Mouse (Mus musculus) limb, embryonic 10.5 days (tissue): ENCODE data around the gene P2rx3. TPM values are rescaled to one million over a fixed set of nuclear protein-coding genes. Genes with fewer than 3 reads are reported as not detected.

Source experiments
- DNase-seq: peaks from one replicate; pipeline ENCODE4 v3.0.0-alpha.2; 2017; ENCODE audit warnings: low spot score
- H3K27ac ChIP-seq: fragments of 300-500 bp; sonication (generic); 2 replicates; pipeline ENCODE4 v1.5.1; 2016; ENCODE audit warnings: mild to moderate bottlenecking
- H3K27me3 ChIP-seq: fragments of 300-500 bp; sonication (generic); 2 replicates; pipeline ENCODE4 v1.6.1; 2016; ENCODE audit warnings: low read depth, mild to moderate bottlenecking; ENCODE audit not compliant: poor library complexity, severe bottlenecking
- H3K36me3 ChIP-seq: fragments of 300-500 bp; sonication (generic); 2 replicates; pipeline ENCODE4 v1.6.1; 2016; ENCODE audit warnings: mild to moderate bottlenecking, moderate library complexity
- H3K4me1 ChIP-seq: fragments of 300-500 bp; sonication (generic); 2 replicates; pipeline ENCODE4 v1.6.1; 2016
- H3K4me3 ChIP-seq: fragments of 300-500 bp; sonication (generic); 2 replicates; pipeline ENCODE4 v1.5.1; 2016; ENCODE audit warnings: mild to moderate bottlenecking, moderate library complexity
- H3K9me3 ChIP-seq: fragments of 300-500 bp; sonication (generic); replicated peaks from 2 replicates; pipeline ENCODE4 v1.6.1; 2016; ENCODE audit warnings: mild to moderate bottlenecking
- WGBS: fragments of 180-500 bp; shearing (Covaris S2); methylation state at CpG from one replicate; pipeline ENCODE4 v1.1.7; 2016; 5-methylcytosine and 5-hydroxymethylcytosine counted together
- polyA plus RNA-seq: library from polyadenylated mRNA; unstranded; fragments of >200 nt; fragmentation: Nextera tagmentation; extraction: Ambion mirVana; gene quantifications from 2 replicates; pipeline ENCODE4 v1.2.1, GENCODE M21; 2016

Gene P2rx3
- polyA plus RNA-seq, 1 experiment from 2014 or later = 2.8 TPM

DNA sequence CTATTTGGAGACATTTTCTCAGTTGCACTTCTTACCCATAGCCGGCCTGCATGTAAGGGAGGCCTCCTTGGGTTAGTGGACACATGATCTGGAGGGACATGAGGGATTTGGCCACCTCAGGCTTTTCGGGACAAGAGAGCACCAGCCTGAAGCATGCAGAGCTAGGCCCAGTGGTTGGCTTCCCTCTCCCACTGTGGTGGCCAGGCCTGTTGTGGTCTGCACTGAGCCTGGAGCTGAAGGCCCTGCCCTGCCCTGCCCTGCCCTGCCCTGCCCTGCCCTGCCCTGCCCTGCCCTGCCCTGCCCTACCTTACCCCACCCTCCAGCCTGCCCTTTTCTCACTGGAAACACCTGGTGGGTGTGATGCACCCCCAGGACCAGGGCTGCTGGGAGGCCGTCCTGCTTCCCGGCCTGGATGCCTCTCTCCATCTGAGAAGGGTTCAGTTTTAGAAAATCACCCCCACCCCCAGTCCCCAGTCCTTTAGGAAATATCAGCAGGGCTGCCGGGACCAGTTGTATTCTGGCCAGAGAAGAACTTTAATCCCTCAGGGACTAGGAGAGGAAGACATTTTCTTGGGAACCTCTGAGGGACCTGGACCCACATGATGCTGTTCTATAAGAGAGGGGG lies 16.0 kb upstream of the P2rx3 start:
- Histone ChIP-seq H3K4me1 (peaks cover 40% of the 10 kb centered on the region), H3K4me3 (no peak overlapping the region), H3K36me3 (peaks cover 70% of the 10 kb centered on the region), H3K27ac (no peak overlapping the region), H3K9me3 (no peaks in the 10 kb centered on the region), H3K27me3 (no peaks in the 10 kb centered on the region)
- no peak for DNase-seq
- 88% methylated on average over 5 of the region's 5 CpGs for WGBS

DNA sequence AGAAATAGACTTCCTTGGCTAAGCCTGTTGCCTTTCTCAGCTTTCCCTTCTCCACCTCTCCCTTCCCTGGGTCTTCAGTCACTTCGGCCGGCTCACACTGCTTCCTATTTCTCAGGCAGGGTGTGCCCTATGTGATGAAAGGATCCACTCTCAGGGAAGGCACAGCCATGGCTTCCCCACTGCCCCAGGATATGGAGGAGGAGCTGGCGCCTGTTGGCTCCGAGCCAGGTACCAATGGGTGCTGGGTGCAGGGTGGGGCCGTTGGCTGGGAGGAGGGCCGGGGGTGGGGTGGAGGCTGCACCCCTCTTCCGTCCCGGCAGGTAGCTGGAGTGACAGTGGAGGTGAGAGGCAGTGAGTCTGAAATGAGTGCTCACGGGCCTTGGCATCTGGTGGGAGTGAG lies 13.5 kb upstream of the P2rx3 start:
- Histone ChIP-seq H3K4me1 (peaks cover 42% of the 10 kb centered on the region), H3K9me3 (no peaks in the 10 kb centered on the region), H3K4me3 (peak overlapping the region; percentile 45), H3K27me3 (no peaks in the 10 kb centered on the region), H3K36me3 (peaks cover 60% of the 10 kb centered on the region), H3K27ac (peak overlapping the region; percentile 80)
- 50% methylated on average over 9 of the region's 9 CpGs for WGBS
- peak; percentile 42 for DNase-seq

DNA sequence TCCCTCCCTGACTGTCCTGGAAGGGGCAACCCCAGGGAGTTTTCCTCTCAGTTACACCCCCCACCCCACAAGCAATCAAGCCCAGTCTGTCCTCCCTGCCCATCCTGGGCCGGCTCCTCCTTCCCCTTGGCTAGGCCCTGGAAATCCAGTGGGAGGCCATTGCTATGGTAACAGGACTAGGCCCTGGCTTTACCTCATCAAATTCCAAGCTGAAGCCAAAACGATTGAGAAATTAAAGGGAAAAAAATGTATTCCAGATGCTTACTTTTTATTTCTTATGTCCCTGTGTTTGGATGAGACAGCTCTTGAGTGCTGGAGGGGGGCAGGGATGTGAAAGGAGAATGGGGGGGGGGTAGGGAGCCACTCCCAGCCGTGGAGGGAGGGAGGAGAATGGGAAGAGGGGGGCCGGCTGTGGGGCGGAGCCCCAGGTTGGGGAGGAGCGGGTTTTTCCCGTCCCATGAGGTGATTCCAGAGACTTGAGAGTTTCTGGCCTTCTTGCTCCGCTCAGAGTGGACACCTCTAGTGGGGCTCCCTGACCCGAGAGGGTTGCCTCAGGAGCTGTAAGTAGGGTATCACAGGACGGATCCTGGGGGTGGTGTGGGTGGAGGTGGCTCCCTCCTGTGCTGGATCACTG lies 12.9 kb upstream of the P2rx3 start:
- DNase-seq = peak; percentile 62
- 6% methylated on average over 10 of the region's 10 CpGs for WGBS
- Histone ChIP-seq H3K27ac (peak overlapping the region; percentile 80), H3K27me3 (no peaks in the 10 kb centered on the region), H3K9me3 (no peaks in the 10 kb centered on the region), H3K4me1 (peaks cover 42% of the 10 kb centered on the region), H3K4me3 (peak overlapping the region; percentile 45), H3K36me3 (peaks cover 60% of the 10 kb centered on the region)

DNA sequence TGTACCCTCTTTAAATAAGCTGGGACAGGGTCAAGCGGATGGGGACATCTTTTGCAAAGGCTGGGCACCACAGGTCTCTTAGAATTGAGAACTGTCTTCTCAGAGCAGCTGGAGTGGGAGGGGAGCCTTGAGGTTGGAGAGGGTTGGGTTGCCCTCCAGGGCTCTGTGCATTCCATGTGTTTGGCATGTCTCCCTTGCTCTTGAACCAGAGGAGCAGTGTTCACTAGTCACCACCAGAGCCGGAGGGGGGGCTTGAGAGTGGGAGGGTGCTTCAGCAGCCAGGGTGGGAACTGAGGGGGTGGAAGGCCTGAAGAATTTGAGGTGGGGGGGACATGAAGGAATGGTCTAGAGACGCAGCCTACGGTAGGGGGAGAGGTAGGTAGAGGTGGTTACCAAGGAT lies 12.0 kb upstream of the P2rx3 start:
- WGBS = 71% methylated on average over 4 of the region's 4 CpGs
- Histone ChIP-seq H3K4me3 (peak overlapping the region; percentile 83), H3K27me3 (no peaks in the 10 kb centered on the region), H3K9me3 (no peaks in the 10 kb centered on the region), H3K4me1 (peaks cover 42% of the 10 kb centered on the region), H3K27ac (peak overlapping the region; percentile 90; the same call in 1 of the 2 replicates), H3K36me3 (peaks cover 60% of the 10 kb centered on the region)
- DNase-seq = no peak

DNA sequence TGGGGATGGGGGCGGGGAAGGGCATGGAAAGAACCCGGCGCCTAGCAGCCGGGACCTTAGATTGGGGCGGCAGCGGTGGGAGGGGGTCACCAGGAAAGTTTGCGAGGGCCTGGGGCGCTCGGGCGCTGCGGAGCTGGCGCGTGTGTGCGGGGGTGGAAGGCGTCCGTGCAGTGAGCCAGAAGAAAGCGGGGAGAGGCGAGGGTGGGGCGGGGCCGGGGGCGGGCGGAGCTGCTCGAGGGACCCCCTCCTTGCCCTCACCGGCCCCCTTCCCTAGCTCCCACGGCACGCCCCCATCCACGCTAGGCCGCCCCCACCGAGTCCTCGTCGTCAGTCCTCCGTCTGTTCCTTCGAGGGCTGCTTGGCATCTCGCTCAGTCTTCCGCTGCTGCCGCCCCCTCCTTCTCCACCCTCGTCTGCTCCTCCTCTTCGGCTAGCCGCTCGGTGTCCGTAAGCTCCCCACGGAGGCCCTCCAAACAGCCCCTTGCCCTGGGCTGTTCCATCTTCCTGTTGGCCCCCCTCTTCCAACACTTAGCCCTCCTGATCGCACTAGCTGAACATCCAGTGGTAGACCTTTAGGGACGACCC lies 11.0 kb upstream of the P2rx3 start:
- Histone ChIP-seq H3K27me3 (no peaks in the 10 kb centered on the region), H3K36me3 (peaks cover 60% of the 10 kb centered on the region), H3K27ac (peak overlapping the region; percentile 90), H3K4me1 (peaks cover 42% of the 10 kb centered on the region), H3K9me3 (no peaks in the 10 kb centered on the region), H3K4me3 (peak overlapping the region; percentile 83)
- WGBS = under 1% methylated on average over 40 of the region's 44 CpGs
- DNase-seq = peak; percentile 74

DNA sequence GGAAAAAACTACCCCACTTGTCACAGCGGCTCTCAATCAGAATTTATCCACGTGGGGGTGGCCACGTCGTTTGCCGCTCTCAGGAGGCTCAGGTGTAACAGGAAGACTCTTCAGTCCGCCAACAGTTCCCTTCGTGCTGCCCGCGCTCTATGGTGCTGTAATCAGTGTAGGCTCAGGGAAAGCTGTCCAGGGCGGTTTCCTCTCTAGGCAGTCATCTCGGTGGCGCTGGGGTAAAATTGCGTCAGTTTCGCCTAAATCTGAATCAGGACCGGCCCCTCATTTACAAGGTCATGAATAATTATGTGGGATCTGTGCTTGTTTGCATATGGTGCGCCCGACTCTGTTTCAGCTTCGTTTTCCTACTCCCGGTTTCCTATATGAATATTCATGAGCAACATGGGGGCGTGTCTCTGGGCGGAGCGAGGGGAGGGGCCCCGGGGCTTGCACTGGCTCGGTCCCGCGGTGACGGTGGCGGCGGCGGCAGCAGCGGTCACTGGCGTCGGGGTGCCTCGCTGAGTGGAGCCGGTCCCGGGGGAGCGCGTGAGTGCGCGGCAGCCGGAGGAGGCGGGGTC lies 10.4 kb upstream of the P2rx3 start, which contains the start of gene Tnks1bp1:
Gene Tnks1bp1, plus strand, starts transcription at position 427 of the 572 bp plus-strand sequence.
- H3K27me3 ChIP-seq = no peaks in the 10 kb centered on the region
- H3K4me3 ChIP-seq = peak within 1 kb of the TSS; percentile 83
- peaks cover 60% of the 10 kb centered on the region for H3K36me3 ChIP-seq
- no peaks in the 10 kb centered on the region for H3K9me3 ChIP-seq
- peaks cover 42% of the 10 kb centered on the region for H3K4me1 ChIP-seq
- WGBS = 1% methylated on average over 42 of the region's 42 CpGs
- peak; percentile 93 for DNase-seq
- H3K27ac ChIP-seq = peak within 1 kb of the TSS; percentile 90

DNA sequence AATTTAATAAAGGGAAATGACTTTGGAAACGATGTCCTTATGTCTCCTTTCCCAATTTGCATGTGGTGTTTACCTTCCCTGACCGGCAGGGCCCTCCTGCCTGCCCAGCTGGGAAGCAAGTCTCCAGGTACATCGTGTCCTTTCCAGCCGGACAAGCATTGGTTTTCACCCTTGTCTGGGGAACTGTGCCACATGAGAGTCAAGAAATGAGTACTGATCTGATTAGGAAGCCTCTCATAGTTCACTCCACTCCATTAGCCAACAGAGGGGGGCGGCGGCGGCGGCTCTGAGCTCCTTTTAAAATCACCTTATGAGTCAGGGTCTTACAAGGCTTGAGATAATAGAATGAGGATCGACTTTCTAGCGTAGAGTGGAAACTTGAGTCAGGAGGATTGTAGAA lies 9.8 kb upstream of the P2rx3 start:
- no peak for DNase-seq
- 64% methylated on average over 10 of the region's 10 CpGs for WGBS
- Histone ChIP-seq H3K27me3 (no peaks in the 10 kb centered on the region), H3K9me3 (no peaks in the 10 kb centered on the region), H3K4me1 (peaks cover 40% of the 10 kb centered on the region), H3K27ac (peak overlapping the region; percentile 90; the same call in 1 of the 2 replicates), H3K4me3 (peak overlapping the region; percentile 83), H3K36me3 (peaks cover 60% of the 10 kb centered on the region)

DNA sequence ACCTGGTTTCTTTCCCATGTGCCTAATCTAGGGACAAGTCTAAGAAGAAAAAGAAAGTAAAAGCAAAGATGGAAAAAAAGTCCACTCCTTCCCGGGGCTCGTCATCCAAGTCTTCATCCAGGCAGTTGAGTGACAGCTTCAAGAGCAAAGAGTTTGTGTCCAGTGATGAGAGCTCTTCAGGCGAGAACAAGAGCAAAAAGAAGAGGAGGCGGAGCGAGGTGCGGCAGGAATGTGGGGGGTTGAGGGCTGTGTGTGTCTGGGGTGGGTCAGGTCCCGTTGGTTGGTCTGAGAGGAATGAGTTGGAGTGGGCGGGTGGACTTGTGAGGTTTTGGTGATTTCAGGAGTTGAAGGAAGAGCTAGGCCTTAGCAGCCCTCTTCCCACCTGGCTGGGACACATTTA lies 9.0 kb upstream of the P2rx3 start:
- WGBS = 93% methylated on average over 8 of the region's 8 CpGs
- Histone ChIP-seq H3K27ac (no peak overlapping the region), H3K9me3 (no peaks in the 10 kb centered on the region), H3K36me3 (peaks cover 60% of the 10 kb centered on the region), H3K4me3 (no peak overlapping the region), H3K4me1 (peaks cover 38% of the 10 kb centered on the region), H3K27me3 (no peaks in the 10 kb centered on the region)
- DNase-seq = no peak

DNA sequence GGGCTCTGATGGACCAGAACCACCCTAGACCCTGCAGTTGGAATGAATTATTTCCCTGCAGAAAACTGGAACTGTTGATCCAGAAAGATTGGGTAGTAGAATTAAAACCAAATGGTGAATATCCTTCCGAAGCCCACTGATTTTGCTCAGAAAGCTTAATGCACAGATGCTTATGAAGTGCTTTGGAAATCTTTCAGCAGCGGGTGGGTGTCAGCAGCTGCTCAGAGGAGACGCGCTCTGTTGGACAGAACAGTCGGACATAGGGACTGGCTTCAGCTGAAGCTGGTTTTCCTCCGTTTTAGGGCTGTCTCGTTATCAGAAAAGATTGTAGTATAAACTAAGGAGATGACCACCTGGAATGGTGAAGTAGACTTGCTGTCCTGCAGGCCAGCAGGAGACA lies 6.4 kb upstream of the P2rx3 start:
- no peak overlapping the region for H3K27ac ChIP-seq
- DNase-seq = no peak
- H3K36me3 ChIP-seq = peaks cover 83% of the 10 kb centered on the region
- H3K27me3 ChIP-seq = no peaks in the 10 kb centered on the region
- no peaks in the 10 kb centered on the region for H3K9me3 ChIP-seq
- peaks cover 15% of the 10 kb centered on the region for H3K4me1 ChIP-seq
- WGBS = 93% methylated on average over 7 of the region's 7 CpGs
- no peak overlapping the region for H3K4me3 ChIP-seq

DNA sequence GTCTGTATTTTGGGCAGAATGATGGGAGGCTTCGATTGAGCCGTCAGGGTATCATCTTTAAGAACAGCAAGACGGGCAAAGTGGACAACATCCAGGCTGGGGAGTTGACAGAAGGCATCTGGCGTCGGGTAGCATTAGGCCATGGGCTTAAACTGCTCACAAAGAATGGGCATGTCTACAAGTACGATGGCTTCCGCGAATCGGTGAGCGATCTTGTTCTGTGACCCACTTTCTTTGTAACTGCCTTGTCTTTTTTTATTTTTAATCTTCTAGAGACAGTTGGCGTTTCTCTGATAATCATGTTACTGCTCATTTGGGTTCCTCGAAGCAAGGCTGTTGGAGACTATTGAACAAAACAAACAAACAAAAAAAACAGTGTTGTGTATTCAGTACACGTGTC lies 1.1 kb upstream of the P2rx3 start:
- peaks cover 47% of the 10 kb centered on the region for H3K36me3 ChIP-seq
- H3K4me3 ChIP-seq = peak overlapping the region; percentile 74
- H3K9me3 ChIP-seq = no peaks in the 10 kb centered on the region
- no peak for DNase-seq
- H3K27me3 ChIP-seq = no peaks in the 10 kb centered on the region
- 89% methylated on average over 13 of the region's 13 CpGs for WGBS
- peaks cover 15% of the 10 kb centered on the region; the same call in 1 of the 2 replicates for H3K4me1 ChIP-seq
- H3K27ac ChIP-seq = peak overlapping the region; percentile 98

DNA sequence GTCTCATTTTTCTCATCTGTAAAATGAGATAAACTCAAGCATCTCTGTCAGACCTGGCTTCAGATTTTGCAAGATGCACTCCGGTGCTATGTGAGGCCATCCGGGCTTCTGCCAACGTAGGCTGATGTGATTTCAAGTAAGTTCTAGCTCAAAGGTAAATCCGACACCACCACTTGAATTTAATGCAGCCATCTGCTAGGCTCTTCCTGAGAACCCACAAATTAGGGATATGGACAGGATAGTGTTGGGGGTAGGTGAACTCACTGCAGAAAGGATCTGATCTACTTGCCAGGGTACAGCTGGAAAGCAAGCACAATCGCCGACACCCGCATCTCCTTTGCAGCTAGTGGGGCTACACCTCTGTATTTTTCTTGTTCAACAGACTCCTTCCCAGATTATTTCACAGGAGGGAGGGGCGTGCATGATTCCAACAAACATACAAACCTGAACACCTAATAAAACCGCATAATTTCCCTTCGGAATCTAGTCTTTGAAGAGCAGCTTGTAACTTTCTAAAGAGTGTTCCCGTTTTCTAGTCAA lies 685 bp downstream of the P2rx3 start:
- DNase-seq = no peak
- Histone ChIP-seq H3K4me3 (peak overlapping the region; percentile 74), H3K36me3 (peaks cover 30% of the 10 kb centered on the region), H3K4me1 (peaks cover 15% of the 10 kb centered on the region; the same call in 1 of the 2 replicates), H3K9me3 (no peaks in the 10 kb centered on the region), H3K27me3 (no peaks in the 10 kb centered on the region), H3K27ac (peak overlapping the region; percentile 98)
- WGBS = 13% methylated on average over 11 of the region's 11 CpGs

DNA sequence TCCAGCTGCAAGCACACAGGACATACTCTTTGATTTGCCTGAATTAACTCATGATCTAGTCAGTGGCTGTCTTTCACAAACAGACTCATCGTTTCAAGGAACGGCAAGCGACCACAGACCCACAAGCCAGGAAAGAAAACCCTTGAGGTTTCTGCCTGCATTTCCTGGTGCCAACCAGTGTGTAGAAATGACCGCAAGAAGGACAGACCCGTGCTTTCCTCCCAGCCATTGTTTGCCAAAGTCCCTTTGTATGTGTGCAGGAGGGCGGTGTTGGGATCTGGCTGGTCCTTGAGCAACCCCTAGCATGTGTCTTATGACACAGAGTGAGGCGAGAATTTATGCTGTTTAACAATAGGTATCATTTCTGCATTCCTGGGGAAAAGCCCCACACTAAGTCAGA lies 3.1 kb downstream of the P2rx3 start:
- Histone ChIP-seq H3K27ac (no peak overlapping the region), H3K4me1 (peaks cover 15% of the 10 kb centered on the region; the same call in 1 of the 2 replicates), H3K27me3 (no peaks in the 10 kb centered on the region), H3K4me3 (no peak overlapping the region), H3K9me3 (no peaks in the 10 kb centered on the region), H3K36me3 (peaks cover 6% of the 10 kb centered on the region)
- no peak for DNase-seq
- 88% methylated on average over 7 of the region's 7 CpGs for WGBS

DNA sequence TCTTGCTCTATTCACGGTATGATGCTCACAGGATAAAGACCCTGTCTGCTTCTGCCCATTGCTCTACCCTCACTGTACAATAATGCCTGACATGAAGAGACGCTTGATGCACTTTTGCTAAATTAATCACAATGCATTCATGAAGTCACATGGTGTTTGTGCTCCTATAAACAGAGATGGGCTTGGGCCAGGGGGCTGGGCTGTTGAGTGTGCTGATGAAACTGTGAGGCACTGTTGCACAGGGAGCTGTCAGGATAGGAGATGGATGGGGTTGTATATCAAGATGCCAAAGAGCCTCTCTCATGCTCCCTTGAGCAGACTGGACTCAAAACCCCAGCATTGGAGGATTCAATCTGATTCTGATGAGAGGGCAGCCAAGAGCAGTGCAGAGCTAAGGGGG lies 4.1 kb downstream of the P2rx3 start:
- Histone ChIP-seq H3K9me3 (no peaks in the 10 kb centered on the region), H3K27ac (no peak overlapping the region), H3K36me3 (no peaks in the 10 kb centered on the region), H3K4me1 (peaks cover 9% of the 10 kb centered on the region; the same call in 1 of the 2 replicates), H3K4me3 (no peak overlapping the region), H3K27me3 (no peaks in the 10 kb centered on the region)
- WGBS = 83% methylated on average over 2 of the region's 2 CpGs
- DNase-seq = no peak
